Mouse (Mus musculus): ENCODE results near the gene Sdk2. TPM values are rescaled to one million over a fixed set of nuclear protein-coding genes. Genes with fewer than 3 reads are reported as not detected.

The Sdk2 gene
- polyA plus RNA-seq (2017; shearing (Covaris generic)), result 0.17 TPM

DNA sequence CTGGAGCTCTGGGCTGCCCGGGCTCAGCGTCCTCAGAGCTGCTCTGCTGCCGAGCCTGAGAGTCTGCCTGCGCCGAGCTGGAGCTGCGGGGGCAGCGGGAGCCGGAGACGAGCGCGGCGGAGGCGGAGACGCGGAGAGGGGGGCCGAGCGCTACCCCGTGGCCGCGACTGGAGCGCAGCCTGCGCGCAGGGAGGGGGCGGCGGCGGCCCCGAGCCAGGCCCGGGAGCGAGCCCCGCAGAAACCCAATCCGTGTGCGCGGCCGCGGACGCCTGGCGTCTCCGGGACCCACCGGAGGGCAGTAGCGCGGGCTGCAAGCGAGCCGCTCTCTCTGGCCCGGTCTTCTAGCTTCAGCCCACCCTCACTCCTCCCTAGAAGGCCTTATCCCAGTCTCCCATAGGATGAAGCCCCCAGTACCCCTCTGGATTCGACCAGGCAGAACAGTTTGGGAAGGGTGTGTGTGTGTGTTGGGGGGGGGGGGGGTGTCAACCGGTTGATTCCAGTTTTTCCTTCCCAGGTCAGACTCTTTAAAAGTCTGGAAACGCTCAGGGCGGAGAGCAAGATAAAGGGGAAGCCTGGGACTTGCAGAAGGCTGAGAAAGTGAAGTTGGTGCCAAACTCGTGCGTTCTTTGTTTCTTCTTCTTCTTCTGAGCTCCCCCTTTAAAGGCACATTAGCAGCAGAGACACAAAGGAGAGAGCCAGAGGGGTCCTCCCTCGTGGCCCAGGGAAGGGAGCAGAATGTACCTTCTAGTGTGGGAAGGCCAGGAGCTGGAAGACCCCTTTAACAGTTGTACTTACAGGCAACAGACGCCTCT lies at the start of gene Sdk2:
Gene Sdk2 (minus strand): TSS at position 96 of the 812 bp plus-strand sequence.

DNA sequence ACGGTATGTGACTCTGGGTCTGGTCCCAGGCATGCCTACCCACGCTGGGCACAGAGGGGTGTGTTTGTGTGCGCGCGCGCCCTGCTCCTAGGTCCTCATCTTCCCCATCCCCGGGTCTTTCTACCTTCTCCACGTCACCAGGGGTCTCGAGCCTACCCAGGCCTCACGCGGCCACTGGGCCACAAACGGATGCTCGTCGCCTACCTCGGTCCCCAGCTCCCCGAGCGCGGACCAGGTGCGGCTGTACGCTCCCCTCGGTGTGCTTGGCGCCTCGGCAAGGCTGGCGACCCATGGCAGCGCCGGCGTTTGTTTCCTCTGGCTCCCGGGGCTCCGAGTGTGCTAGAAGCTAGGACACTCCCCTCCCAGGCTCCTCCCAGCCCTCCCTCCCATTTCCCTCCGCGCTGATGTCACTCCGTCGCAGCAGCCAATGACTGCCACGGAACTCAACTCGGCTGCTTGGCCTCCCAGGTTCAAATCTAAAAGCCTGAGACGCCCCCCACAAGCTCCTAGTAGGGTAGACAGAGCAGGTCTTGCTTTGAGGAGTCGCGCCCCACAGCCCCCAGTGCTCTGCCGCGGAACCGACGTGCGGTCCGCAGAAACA lies 315.3 kb downstream of the Sdk2 start, which contains the start of gene Cdc42ep4:
Gene Cdc42ep4 (minus strand): TSS at position 398 of the 601 bp plus-strand sequence.

Measured in activated CD4-positive, CD25-positive, alpha-beta regulatory T cell, adult 9 weeks (primary cell).